Mouse (Mus musculus) midbrain, embryonic 16.5 days (tissue): ENCODE data around the gene Myo1e. TPM values are rescaled to one million over a fixed set of nuclear protein-coding genes. Genes with fewer than 3 reads are reported as not detected.

Experiments
- ATAC-seq: fragments of 200-750 bp; cut with Nextera tagmentation; 2 replicates; pipeline ENCODE4 v1.8.0; 2017; ENCODE audit warnings: moderate TSS enrichment
- H3K27ac ChIP-seq: fragments of 300-500 bp; sonication (generic); 2 replicates; pipeline ENCODE4 v1.5.1; 2014; ENCODE audit warnings: mild to moderate bottlenecking, low read length, mixed read lengths
- H3K27me3 ChIP-seq: fragments of 300-500 bp; sonication (generic); 2 replicates; pipeline ENCODE4 v1.6.1; 2014; ENCODE audit warnings: low read depth, low read length, mixed read lengths; ENCODE audit not compliant: control insufficient read depth, insufficient read depth
- H3K36me3 ChIP-seq: fragments of 300-500 bp; sonication (generic); 2 replicates; pipeline ENCODE4 v1.6.1; 2014; ENCODE audit warnings: mild to moderate bottlenecking, low read length, moderate library complexity, mixed read lengths; ENCODE audit not compliant: control insufficient read depth, insufficient read depth
- H3K4me1 ChIP-seq: fragments of 300-500 bp; sonication (generic); 2 replicates; pipeline ENCODE4 v1.6.1; 2014; ENCODE audit warnings: mild to moderate bottlenecking, low read length, mixed read lengths; ENCODE audit not compliant: control insufficient read depth, insufficient read depth
- H3K4me2 ChIP-seq: fragments of 300-500 bp; sonication (generic); 2 replicates; pipeline ENCODE4 v1.6.1; 2014; ENCODE audit warnings: mild to moderate bottlenecking, low read length, mixed read lengths
- H3K4me3 ChIP-seq: fragments of 300-500 bp; sonication (generic); 2 replicates; pipeline ENCODE4 v1.5.1; 2014; ENCODE audit warnings: low read depth, mild to moderate bottlenecking, low read length, moderate library complexity, mixed read lengths
- H3K9ac ChIP-seq: fragments of 300-500 bp; sonication (generic); 2 replicates; pipeline ENCODE4 v1.6.1; 2014; ENCODE audit warnings: low read depth, low read length, mixed read lengths
- H3K9me3 ChIP-seq: fragments of 300-500 bp; sonication (generic); replicated peaks from 2 replicates; pipeline ENCODE4 v1.6.1; 2014; ENCODE audit warnings: mild to moderate bottlenecking, low read length, mixed read lengths; ENCODE audit not compliant: control insufficient read depth, poor library complexity, severe bottlenecking
- WGBS: fragments of 180-500 bp; shearing (Covaris S2); extraction: QIAGEN DNeasy Blood & Tissue Kit; methylation state at CpG from one replicate; pipeline ENCODE4 v1.1.7; 2014; 5-methylcytosine and 5-hydroxymethylcytosine counted together
- polyA plus RNA-seq: library from polyadenylated mRNA; unstranded; fragments of >200 nt; fragmentation: Nextera tagmentation; extraction: Ambion mirVana; gene quantifications from 2 replicates; pipeline ENCODE4 v1.2.1, GENCODE M21; 2015

Gene Myo1e
- polyA plus RNA-seq, 1 experiment from 2014 or later = 6.5 TPM

DNA sequence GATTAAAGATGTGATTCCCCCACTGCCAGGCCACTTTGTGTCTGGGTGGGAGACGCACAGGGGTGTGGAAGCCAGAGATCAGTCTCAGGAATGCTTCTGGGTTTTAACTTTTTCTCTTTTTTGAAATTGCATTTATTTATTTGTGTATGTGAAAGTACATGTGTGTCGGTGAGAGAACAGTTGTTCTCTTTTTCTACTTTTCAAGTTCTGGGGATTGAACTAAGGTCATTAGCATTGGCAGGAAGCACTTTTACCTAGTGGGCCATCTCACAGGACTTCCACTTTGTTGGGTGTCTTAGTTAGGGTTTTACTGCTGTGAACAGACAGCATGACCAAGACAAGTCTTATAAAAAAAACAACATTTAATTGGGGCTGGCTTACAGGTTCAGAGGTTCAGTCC, 59.0 kb downstream of the Myo1e start:
- Histone ChIP-seq H3K36me3 (no peaks in the 10 kb centered on the region), H3K27me3 (no peaks in the 10 kb centered on the region), H3K4me3 (no peak overlapping the region), H3K4me1 (peaks cover 10% of the 10 kb centered on the region; the same call in 1 of the 2 replicates), H3K9me3 (no peaks in the 10 kb centered on the region), H3K4me2 (no peak overlapping the region), H3K9ac (no peak overlapping the region), H3K27ac (no peak overlapping the region)
- ATAC-seq = no peak
- 93% methylated on average over 2 of the region's 2 CpGs for WGBS

DNA sequence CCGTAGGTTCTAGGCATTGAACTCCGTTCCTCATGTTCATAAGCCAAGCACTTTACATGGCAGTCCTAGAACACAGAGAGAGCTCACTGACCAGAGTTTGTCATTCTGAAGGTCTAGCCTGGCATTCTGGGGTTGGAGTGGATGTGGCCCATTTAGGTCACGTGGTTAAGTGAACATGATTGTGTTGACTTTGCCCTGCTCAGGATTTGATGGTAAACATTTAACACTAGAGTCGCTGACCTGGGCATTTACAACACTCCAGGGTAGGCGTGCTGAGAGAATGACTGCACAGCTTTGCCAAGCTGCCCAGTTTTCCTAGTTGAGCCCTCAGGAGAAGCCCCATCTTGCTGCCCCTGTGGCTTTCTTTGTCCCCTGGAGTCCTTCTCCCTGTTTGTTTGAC, 60.0 kb downstream of the Myo1e start:
- WGBS = 91% methylated on average over 5 of the region's 5 CpGs
- no peaks in the 10 kb centered on the region for H3K27me3 ChIP-seq

DNA sequence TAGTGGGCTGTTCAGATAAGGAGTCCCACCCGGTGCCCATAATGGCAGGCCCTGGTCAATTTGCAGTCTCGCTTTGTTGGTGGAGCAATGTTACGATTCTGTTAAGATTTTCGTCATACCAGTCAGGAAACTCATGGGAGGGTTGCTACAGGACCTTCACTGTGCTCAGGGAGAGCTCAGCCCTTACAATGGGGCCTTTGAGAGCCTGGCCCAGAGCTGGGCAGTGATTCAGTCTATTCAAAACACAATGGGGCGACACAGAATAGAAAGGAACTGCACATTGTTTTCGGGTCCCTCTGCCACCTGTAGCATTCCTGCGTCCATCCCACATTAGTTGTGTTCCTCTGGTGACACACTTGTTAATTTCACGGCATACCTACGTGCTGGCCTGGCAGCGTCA, 62.2 kb downstream of the Myo1e start:
- H3K4me3 ChIP-seq = no peak overlapping the region
- H3K27ac ChIP-seq = no peak overlapping the region
- no peak for ATAC-seq
- no peak overlapping the region for H3K9ac ChIP-seq
- no peaks in the 10 kb centered on the region for H3K9me3 ChIP-seq
- no peaks in the 10 kb centered on the region for H3K27me3 ChIP-seq
- 43% methylated on average over 10 of the region's 10 CpGs for WGBS
- no peaks in the 10 kb centered on the region for H3K4me1 ChIP-seq
- no peaks in the 10 kb centered on the region for H3K36me3 ChIP-seq
- no peak overlapping the region for H3K4me2 ChIP-seq

More for the DNA sequence above, 60.0 kb downstream of the Myo1e start:
- Histone ChIP-seq H3K27ac (no peak overlapping the region), H3K36me3 (no peaks in the 10 kb centered on the region), H3K4me3 (no peak overlapping the region), H3K9ac (no peak overlapping the region), H3K9me3 (no peaks in the 10 kb centered on the region), H3K4me1 (peaks cover 8% of the 10 kb centered on the region; the same call in 1 of the 2 replicates), H3K4me2 (no peak overlapping the region)
- ATAC-seq = no peak

DNA sequence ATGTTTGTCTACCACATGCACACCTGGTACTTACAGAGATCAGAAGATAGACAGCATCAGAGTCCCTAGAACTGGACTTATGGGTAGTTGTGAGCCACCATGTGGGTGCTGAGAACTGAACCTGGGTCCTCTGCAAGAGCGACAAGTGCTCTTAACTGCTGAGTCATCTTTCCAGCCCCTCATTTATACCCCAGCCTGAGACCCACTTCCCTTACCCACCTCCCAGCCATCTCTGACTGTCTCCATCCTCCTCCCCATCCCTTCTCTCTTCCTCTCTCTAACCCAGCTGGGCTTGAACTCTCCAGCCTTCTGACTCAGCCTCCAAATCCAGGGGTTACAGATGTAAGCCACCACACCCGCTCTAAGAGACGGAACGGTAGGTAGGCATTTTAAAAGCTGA, 63.3 kb downstream of the Myo1e start:
- H3K4me3 ChIP-seq = no peak overlapping the region
- H3K4me1 ChIP-seq = no peaks in the 10 kb centered on the region
- no peaks in the 10 kb centered on the region for H3K36me3 ChIP-seq
- 0 out of 2 replicates have a peak overlapping the region, but pooled peaks have one; percentile 24 for H3K27ac ChIP-seq
- ATAC-seq = no peak
- H3K27me3 ChIP-seq = no peaks in the 10 kb centered on the region
- 91% methylated on average over 4 of the region's 4 CpGs for WGBS
- no peak overlapping the region for H3K4me2 ChIP-seq
- H3K9ac ChIP-seq = no peak overlapping the region
- no peaks in the 10 kb centered on the region for H3K9me3 ChIP-seq

DNA sequence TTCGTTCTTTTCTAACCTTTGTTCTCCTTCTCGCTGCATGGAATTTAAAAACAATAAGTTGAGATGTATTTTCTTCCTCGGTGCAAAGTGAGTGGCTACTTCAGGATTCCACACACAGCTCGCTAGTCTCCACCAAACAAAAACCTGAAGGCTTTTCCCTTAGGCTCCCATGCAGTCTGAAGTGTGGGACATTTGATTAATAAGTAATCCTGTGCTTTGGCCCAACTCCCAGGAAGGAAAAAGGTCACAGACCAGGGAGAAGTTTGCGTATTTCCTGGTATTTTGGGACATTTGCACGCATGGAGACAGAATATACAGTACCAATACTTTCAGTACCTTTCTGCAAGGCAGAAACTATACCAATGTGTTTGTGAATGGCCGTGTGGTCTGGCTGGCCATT, 64.0 kb downstream of the Myo1e start:
- H3K27ac ChIP-seq = no peak overlapping the region
- no peaks in the 10 kb centered on the region for H3K4me1 ChIP-seq
- no peak overlapping the region for H3K4me2 ChIP-seq
- H3K27me3 ChIP-seq = no peaks in the 10 kb centered on the region
- no peaks in the 10 kb centered on the region for H3K36me3 ChIP-seq
- ATAC-seq = no peak
- no peaks in the 10 kb centered on the region for H3K9me3 ChIP-seq
- no peak overlapping the region for H3K9ac ChIP-seq
- 71% methylated on average over 7 of the region's 7 CpGs for WGBS
- H3K4me3 ChIP-seq = no peak overlapping the region

DNA sequence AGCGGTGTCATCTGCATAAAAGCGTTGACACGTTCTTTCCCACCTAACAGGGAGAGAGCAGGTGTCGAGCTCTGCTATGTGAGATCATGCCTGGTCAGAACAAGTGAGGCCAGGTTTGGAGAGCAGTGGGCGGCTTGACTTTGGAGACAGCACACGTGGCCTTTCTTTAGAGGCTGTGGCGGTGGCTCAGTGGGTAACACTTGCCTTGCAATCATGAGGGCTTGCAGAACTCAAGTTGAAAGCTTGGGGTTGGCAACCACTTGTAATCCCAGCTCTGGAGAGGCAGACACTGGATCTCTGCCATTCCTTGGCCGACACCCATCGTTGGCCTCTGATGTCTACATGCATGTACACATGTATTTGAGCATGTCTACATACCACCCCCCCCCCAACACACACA, 64.5 kb downstream of the Myo1e start:
- no peak for ATAC-seq
- no peaks in the 10 kb centered on the region for H3K9me3 ChIP-seq
- H3K27ac ChIP-seq = no peak overlapping the region
- no peaks in the 10 kb centered on the region for H3K27me3 ChIP-seq
- no peaks in the 10 kb centered on the region for H3K36me3 ChIP-seq
- no peak overlapping the region for H3K4me3 ChIP-seq
- H3K4me2 ChIP-seq = no peak overlapping the region
- no peaks in the 10 kb centered on the region for H3K4me1 ChIP-seq
- WGBS = 96% methylated on average over 9 of the region's 9 CpGs
- H3K9ac ChIP-seq = no peak overlapping the region

DNA sequence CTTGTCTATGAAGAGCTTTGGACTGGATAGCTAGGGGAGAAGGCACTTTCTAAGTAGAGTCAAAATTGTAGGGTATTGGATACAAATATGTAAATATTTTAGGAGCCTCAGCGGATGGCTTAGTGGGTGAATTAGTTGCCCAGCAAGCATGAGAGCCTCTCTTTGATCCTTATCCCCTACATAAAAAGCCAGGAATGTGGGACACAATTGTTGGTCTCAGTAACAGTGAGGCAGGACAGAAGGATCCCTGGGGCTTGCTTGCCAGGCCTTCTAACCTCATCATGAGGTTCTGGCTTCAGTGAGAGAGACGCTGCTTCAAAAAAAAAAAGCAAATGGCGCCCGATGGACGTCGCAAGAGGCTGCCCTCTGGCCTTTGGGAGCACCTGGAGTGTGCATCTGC, 66.9 kb downstream of the Myo1e start:
- Histone ChIP-seq H3K27ac (no peak overlapping the region), H3K27me3 (no peaks in the 10 kb centered on the region), H3K4me2 (no peak overlapping the region), H3K9ac (no peak overlapping the region), H3K9me3 (no peaks in the 10 kb centered on the region), H3K4me1 (no peaks in the 10 kb centered on the region), H3K36me3 (no peaks in the 10 kb centered on the region), H3K4me3 (no peak overlapping the region)
- 78% methylated on average over 6 of the region's 6 CpGs for WGBS
- no peak for ATAC-seq

DNA sequence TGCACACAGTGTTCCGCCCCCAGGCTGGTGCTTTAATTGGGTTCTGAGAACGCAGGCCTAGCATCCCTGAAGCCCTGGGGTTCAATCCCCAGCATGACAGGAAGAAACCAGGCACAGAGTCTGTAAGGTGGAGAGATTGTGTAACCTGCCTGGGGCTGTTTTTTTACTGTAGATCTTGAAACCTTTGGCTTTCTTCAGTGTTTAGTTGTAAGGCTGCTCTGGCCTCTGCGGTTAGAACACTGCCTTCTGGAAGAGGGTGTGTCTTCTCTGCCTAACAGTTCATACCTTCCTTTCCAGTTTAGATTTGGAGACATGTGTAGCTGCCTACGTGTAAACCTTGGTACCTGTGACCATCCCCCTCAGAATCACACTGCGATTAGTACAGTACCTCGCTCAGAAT, 67.3 kb downstream of the Myo1e start:
- 96% methylated on average over 6 of the region's 6 CpGs for WGBS
- H3K9ac ChIP-seq = no peak overlapping the region

DNA sequence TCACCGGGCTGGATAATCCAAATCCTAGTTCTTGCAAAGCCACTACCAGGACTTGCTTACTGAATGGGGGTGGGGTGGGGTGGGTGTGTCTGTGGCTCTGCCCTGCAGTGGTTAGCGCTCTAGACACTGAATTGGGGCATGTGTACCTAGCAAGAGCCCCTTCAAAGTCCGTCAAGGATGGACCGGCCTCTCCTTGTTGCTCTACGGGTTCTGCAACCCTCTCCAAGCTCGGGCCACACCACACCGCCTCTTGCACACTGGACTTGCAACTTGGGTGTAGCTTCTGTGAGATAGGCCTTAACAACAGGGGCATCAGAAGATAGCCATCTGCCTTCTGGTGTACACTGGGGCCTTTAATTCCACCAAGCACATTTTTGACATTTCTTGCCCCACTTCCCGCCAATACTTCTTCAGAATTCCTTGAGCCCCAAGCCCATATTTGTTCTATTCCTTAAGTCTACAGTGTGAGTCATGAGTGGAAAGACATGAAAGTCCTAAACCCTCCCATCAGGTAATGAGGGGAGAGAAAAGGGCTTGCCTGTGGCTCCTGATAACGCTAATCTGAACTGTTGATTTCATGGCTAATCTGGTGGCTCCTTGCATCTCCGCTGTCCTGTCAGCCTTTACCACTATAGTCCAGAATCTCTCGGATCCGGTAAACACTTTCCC, 67.9 kb downstream of the Myo1e start:
- H3K9me3 ChIP-seq = no peaks in the 10 kb centered on the region
- H3K36me3 ChIP-seq = no peaks in the 10 kb centered on the region
- H3K27ac ChIP-seq = no peak overlapping the region
- WGBS = 96% methylated on average over 12 of the region's 12 CpGs
- no peak overlapping the region for H3K4me2 ChIP-seq
- H3K4me3 ChIP-seq = no peak overlapping the region
- H3K9ac ChIP-seq = no peak overlapping the region
- ATAC-seq = no peak
- no peaks in the 10 kb centered on the region for H3K27me3 ChIP-seq
- no peaks in the 10 kb centered on the region for H3K4me1 ChIP-seq

More for the DNA sequence above, 67.3 kb downstream of the Myo1e start:
- Histone ChIP-seq H3K36me3 (no peaks in the 10 kb centered on the region), H3K4me3 (no peak overlapping the region), H3K9me3 (no peaks in the 10 kb centered on the region), H3K4me2 (no peak overlapping the region), H3K27me3 (no peaks in the 10 kb centered on the region), H3K27ac (no peak overlapping the region), H3K4me1 (no peaks in the 10 kb centered on the region)
- ATAC-seq = no peak
